Mouse (Mus musculus) stomach, postnatal 0 days (tissue): Measurements from ENCODE around the gene Dnajc27.

Source experiments
- CTCF ChIP-seq: IDR thresholded peaks from 2 replicates; pipeline ENCODE4 v1.5.1; 2016; ENCODE audit warnings: antibody characterized with exemption, low read depth, mild to moderate bottlenecking, moderate library complexity
- EP300 ChIP-seq: optimal IDR thresholded peaks from 2 replicates; pipeline ENCODE3; 2016; ENCODE audit warnings: antibody characterized with exemption

DNA sequence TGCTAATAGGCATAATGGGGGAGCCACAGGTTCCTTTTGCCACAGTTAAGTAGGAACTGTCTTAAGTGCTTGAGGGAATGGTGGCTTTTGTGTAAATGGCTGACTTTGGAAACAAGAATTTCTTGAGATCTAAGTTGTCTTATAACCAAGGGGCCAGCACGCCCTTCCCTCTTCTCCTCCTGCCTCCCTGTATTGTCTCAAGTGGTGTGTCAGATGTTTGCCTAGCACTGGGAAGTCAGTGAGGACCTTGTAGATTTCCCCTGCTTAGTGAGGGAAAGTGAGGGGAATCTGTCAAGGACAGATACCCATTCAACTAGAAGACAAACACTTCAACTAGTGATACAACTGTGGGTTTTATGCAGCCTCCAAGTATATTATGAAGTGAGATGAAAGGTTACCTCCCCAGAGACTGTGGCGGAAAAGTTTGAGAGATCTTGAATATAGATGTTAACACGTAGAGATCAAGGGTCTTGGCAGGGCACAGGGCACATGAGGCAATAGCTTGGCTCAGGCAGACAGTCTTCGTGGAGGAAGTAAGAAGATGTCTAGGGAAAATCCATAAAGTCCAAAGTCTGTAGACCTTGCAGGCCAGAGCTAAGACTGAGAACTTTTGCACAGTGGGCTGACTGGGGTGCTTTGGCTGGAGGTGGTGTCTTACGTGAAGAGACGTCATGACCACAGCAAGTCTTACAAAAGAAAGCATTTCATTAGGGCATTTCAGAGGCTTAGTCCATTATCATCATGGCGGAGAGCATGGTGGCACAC, 76.7 kb downstream of the Dnajc27 start:
- TF ChIP-seq CTCF (no peak), EP300 (no peak)
